In genomic region chr2:5725028-5725701, GRCm38 (mm10) we compare ENCODE assay signal across 11 mouse cellular contexts. TPM values are rescaled to one million over a fixed set of nuclear protein-coding genes. Genes with fewer than 3 reads are reported as not detected.
DNase-seq lines count a peak whose midpoint lies in the region; ATAC-seq lines count a peak whose summit lies in the region.
"Had no signal": no experiment of that assay in that cellular context is flagged by ENCODE, and none has a peak within 500 bp of the region (broad histone marks: within the 10 kb centered on the region; RNA-seq: fewer than 3 reads in every experiment).

No protein-coding gene starts in this region.

- H3K4me1 ChIP-seq in embryonic facial prominence, embryonic 10.5 days, result peaks cover 10% of the 10 kb centered on the region
- H3K4me1 ChIP-seq in midbrain, embryonic 14.5 days (ENCODE audit: control insufficient read depth, insufficient read depth, low read length), result peaks cover 14% of the 10 kb centered on the region

- ATAC-seq in midbrain, embryonic 14.5 days (ENCODE audit: low FRiP score, low TSS enrichment), result peak; percentile 48; the same call in 1 of the 2 replicates

- H3K4me2 ChIP-seq in midbrain, embryonic 14.5 days (ENCODE audit: low read length), result 0 out of 2 replicates have a peak overlapping the region, but pooled peaks have one; percentile 12
- H3K4me2 ChIP-seq: lung, embryonic 14.5 days had no signal

- WGBS in embryonic facial prominence, embryonic 10.5 days, result 11% methylated on average over 8 of the region's 8 CpGs
- whole genome bisulfite sequencing in midbrain, embryonic 14.5 days, result 17% methylated on average over 8 of the region's 8 CpGs

- H3K9me3 ChIP-seq in embryonic facial prominence, embryonic 10.5 days, result no peaks in the 10 kb centered on the region
- H3K9me3 ChIP-seq in midbrain, embryonic 14.5 days (ENCODE audit: control insufficient read depth, low read length), result no peaks in the 10 kb centered on the region

- no peak overlapping the region for H3K27ac ChIP-seq in embryonic facial prominence, embryonic 10.5 days (replicated peaks)
- H3K27ac ChIP-seq in midbrain, embryonic 14.5 days (replicated peaks; ENCODE audit: low read depth, low read length), result 0 out of 2 replicates have a peak overlapping the region, but pooled peaks have one; percentile 41

- peak; percentile 57 for DNase-seq in NIH3T3 (ENCODE audit: low read depth)
- DNase-seq in embryonic facial prominence, embryonic 10.5 days (ENCODE audit: low spot score), result peak; percentile 14
- peak; percentile 37 for DNase-seq in forelimb bud, embryonic 11.5 days (ENCODE audit: low read depth, low spot score)
- peak; percentile 73 for DNase-seq in midbrain, embryonic 14.5 days
- no peak for DNase-seq in lung, postnatal 36 days
- no peak for DNase-seq in cerebellum, adult 9-10 months
- no peak for DNase-seq in kidney, postnatal 14 days
- DNase-seq in cerebellum, adult 11-12 months, result no peak
- DNase-seq: heart, postnatal 36 days; kidney, postnatal 36 days; lung, embryonic 14.5 days had no signal

- no peak overlapping the region for H3K9ac ChIP-seq in midbrain, embryonic 14.5 days (replicated peaks; ENCODE audit: low read length)
- H3K9ac ChIP-seq: lung, embryonic 14.5 days had no signal

- H3K4me3 ChIP-seq in embryonic facial prominence, embryonic 10.5 days, result no peak overlapping the region
- H3K4me3 ChIP-seq in midbrain, embryonic 14.5 days (replicated peaks; ENCODE audit: low read depth, low read length), result no peak overlapping the region

- H3K27me3 ChIP-seq in embryonic facial prominence, embryonic 10.5 days (replicated peaks; ENCODE audit: low read depth, poor library complexity, severe bottlenecking), result no peaks in the 10 kb centered on the region; the same call in 1 of the 2 replicates
- H3K27me3 ChIP-seq in midbrain, embryonic 14.5 days (ENCODE audit: control insufficient read depth, insufficient read depth, low read length), result no peaks in the 10 kb centered on the region

- no peaks in the 10 kb centered on the region for H3K36me3 ChIP-seq in embryonic facial prominence, embryonic 10.5 days (replicated peaks)
- H3K36me3 ChIP-seq in midbrain, embryonic 14.5 days (ENCODE audit: control insufficient read depth, insufficient read depth, low read length), result no peaks in the 10 kb centered on the region

RNA-seq across cellular contexts. Expression of gene Camk1d, which starts 10.8 kb away (rescaled TPM):
- polyA plus RNA-seq in embryonic facial prominence, embryonic 10.5 days (2016; fragmentation: Nextera tagmentation; extraction: Ambion mirVana), result 0.59 and 0.74 TPM in 2 replicates
- polyA plus RNA-seq in midbrain, embryonic 14.5 days (2014; fragmentation: Nextera tagmentation; extraction: Ambion mirVana), result 6.0 and 6.4 TPM in 2 replicates

Comparison
In these comparisons a context has a peak if more than half of its experiments do, and no peak if none do; other contexts are left out.
1. DNase-seq: peak in NIH3T3 (single experiment), embryonic facial prominence, embryonic 10.5 days (single experiment), forelimb bud, embryonic 11.5 days (single experiment) and midbrain, embryonic 14.5 days (single experiment); none in lung, postnatal 36 days (single experiment), cerebellum, adult 9-10 months (single experiment), kidney, postnatal 14 days (single experiment) and cerebellum, adult 11-12 months (single experiment).